Mouse (Mus musculus) intestine, postnatal 0 days (tissue): ENCODE data around the gene Gemin5. TPM values are rescaled to one million over a fixed set of nuclear protein-coding genes. Genes with fewer than 3 reads are reported as not detected.

ENCODE experiments used
- ATAC-seq: fragments of 200-750 bp; cut with Nextera tagmentation; 2 replicates; pipeline ENCODE4 v1.8.0; 2017; ENCODE audit warnings: mild to moderate bottlenecking, moderate TSS enrichment, moderate library complexity
- H3K27ac ChIP-seq: fragments of 300-500 bp; sonication (generic); 2 replicates; pipeline ENCODE4 v1.5.1; 2014; ENCODE audit warnings: mild to moderate bottlenecking, low read depth, low read length, moderate library complexity
- H3K27me3 ChIP-seq: fragments of 300-500 bp; sonication (generic); replicated peaks from 2 replicates; pipeline ENCODE4 v1.6.1; 2014; ENCODE audit warnings: low read length, mixed read lengths; ENCODE audit not compliant: control insufficient read depth, insufficient read depth
- H3K36me3 ChIP-seq: fragments of 300-500 bp; sonication (generic); 2 replicates; pipeline ENCODE4 v1.6.1; 2014; ENCODE audit warnings: mild to moderate bottlenecking, moderate library complexity; ENCODE audit not compliant: control insufficient read depth, insufficient read depth
- H3K4me1 ChIP-seq: fragments of 300-500 bp; sonication (generic); replicated peaks from 2 replicates; pipeline ENCODE4 v1.6.1; 2014; ENCODE audit warnings: antibody characterized with exemption, low read length, mixed read lengths; ENCODE audit not compliant: control insufficient read depth, insufficient read depth
- H3K4me2 ChIP-seq: fragments of 300-500 bp; sonication (generic); replicated peaks from 2 replicates; pipeline ENCODE4 v1.6.1; 2014; ENCODE audit warnings: low read depth, mild to moderate bottlenecking, moderate library complexity
- H3K4me3 ChIP-seq: fragments of 300-500 bp; sonication (generic); 2 replicates; pipeline ENCODE4 v1.5.1; 2014; ENCODE audit warnings: low read depth, low read length
- H3K9ac ChIP-seq: fragments of 300-500 bp; sonication (generic); 2 replicates; pipeline ENCODE4 v1.6.1; 2014; ENCODE audit warnings: mild to moderate bottlenecking, low read depth, low read length
- H3K9me3 ChIP-seq: fragments of 300-500 bp; sonication (generic); 2 replicates; pipeline ENCODE4 v1.6.1; 2016; ENCODE audit warnings: mixed run types; ENCODE audit not compliant: control insufficient read depth
- CTCF ChIP-seq: sonication (generic); IDR thresholded peaks from 2 replicates; pipeline ENCODE4 v1.5.1; 2016; ENCODE audit warnings: low read depth, mild to moderate bottlenecking, control low read depth, antibody characterized with exemption, moderate library complexity
- WGBS: fragments of 180-500 bp; shearing (Covaris S2); extraction: QIAGEN DNeasy Blood & Tissue Kit; methylation state at CpG from one replicate; pipeline ENCODE4 v1.1.7; 2014; 5-methylcytosine and 5-hydroxymethylcytosine counted together
- polyA plus RNA-seq: library from polyadenylated mRNA; unstranded; fragments of >200 nt; fragmentation: Nextera tagmentation; extraction: Ambion mirVana; gene quantifications from 2 replicates; pipeline ENCODE4 v1.2.1, GENCODE M21; 2015

Gemin5 gene
- polyA plus RNA-seq, 1 experiment from 2014 or later: 4.0 TPM

DNA sequence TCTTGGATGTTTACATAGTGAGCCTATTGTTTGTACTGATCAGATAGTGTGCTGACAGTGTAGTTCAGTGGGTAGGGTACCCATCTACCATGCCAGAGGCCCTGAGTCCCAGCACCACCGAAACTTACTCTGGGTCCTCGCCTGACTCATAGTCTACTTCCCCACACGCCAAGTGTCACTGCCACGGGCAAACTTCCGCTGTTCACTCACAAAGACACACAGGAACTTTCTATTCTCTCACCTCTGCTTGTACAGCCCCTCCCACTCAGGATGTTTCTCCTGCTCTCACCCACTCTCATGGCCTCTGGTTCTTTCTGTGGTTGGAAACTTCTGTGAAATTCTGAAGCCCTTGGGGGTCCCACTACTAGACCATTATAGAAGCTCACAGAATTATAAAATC, 72.2 kb downstream of the Gemin5 start:
- 40% methylated on average over 5 of the region's 5 CpGs for WGBS
- H3K4me3 ChIP-seq: no peak overlapping the region
- H3K4me2 ChIP-seq: no peak overlapping the region
- H3K27me3 ChIP-seq: no peaks in the 10 kb centered on the region
- H3K36me3 ChIP-seq: no peaks in the 10 kb centered on the region
- no peak overlapping the region for H3K9ac ChIP-seq
- TF ChIP-seq CTCF: no peak
- H3K4me1 ChIP-seq: no peaks in the 10 kb centered on the region
- ATAC-seq: no peak
- no peak overlapping the region for H3K27ac ChIP-seq
- H3K9me3 ChIP-seq: no peaks in the 10 kb centered on the region

DNA sequence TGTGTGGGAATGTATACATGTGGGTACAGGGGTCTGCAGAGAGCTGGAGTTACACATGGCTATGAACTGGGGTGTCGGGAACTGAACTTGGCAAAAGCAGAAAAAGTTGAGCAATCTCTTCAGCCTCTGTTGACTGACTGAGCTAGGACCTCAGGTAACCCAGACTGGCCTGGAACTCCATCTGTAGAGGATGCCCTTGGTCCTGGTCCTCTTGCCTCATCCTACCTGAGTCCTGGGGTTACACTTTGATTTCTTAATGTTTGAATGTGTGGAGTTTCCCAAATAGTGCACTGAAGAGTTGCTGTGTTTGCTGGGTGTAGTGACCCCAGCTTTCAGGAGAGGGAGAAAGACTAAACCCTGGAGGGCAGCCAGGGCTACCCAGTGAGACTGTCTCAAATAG, 72.8 kb downstream of the Gemin5 start:
- Histone ChIP-seq H3K9me3 (no peaks in the 10 kb centered on the region), H3K9ac (no peak overlapping the region), H3K4me2 (no peak overlapping the region), H3K27ac (no peak overlapping the region), H3K36me3 (no peaks in the 10 kb centered on the region), H3K4me3 (no peak overlapping the region), H3K4me1 (no peaks in the 10 kb centered on the region), H3K27me3 (no peaks in the 10 kb centered on the region)
- no peak for TF ChIP-seq CTCF
- no peak for ATAC-seq
- WGBS: 73% methylated on average over 1 of the region's 1 CpGs

DNA sequence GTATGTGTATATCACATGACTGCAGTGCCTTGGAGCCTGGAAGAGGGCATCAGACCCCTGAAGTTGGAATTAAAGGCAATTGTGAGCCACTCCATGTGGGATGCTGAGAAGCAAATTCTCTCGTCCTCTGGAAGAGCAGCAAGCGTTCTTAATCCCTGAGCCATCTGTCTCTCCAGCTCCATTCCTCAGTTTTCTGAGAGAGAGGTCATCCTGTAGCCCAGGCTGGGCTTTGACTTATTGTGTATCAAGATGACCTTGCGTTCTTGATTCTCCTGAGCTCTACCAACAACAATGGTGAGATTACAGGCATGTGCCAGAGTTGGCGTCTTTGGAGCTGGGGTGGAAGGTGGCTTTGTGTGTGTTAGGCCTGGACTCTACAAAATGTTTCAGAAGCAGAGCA, 73.6 kb downstream of the Gemin5 start:
- 93% methylated on average over 4 of the region's 4 CpGs for WGBS

DNA sequence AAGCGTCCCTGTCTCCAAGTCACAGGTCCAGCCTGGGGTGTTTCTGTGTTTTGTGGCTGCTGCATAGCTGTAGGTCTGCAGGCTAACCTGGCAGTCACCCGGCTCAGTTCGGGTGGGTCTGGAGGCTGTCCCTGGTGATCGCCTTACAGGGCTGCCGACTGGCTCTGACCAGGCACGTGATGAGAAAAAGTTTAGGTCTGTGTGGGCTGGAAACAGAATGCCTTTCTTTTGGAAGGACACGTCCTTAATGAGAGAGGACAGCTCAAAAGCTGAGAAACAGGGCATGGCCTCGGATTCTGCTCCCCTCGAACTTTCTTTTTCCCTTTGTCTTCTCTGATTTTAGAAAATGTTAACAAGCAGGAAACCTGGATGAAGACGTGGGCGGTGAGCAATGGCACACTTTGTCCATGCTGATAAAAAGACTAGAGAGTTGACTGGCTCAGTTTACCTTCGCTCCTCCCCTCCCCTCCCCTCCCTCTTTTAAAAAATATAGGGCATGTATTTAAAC, 75.3 kb downstream of the Gemin5 start, which contains the start of gene Gm12248:
Gene Gm12248, minus strand, starts transcription at position 114 of the 508 bp plus-strand sequence.
- 23% methylated on average over 12 of the region's 12 CpGs for WGBS
- TF ChIP-seq CTCF: no peak
- Histone ChIP-seq H3K4me1 (no peaks in the 10 kb centered on the region), H3K9me3 (no peaks in the 10 kb centered on the region), H3K9ac (no peak within 1 kb of the TSS), H3K4me3 (peak within 1 kb of the TSS; percentile 16; the same call in 1 of the 2 replicates), H3K27me3 (no peaks in the 10 kb centered on the region), H3K27ac (no peak within 1 kb of the TSS), H3K4me2 (peak within 1 kb of the TSS; percentile 60), H3K36me3 (no peaks in the 10 kb centered on the region)
- ATAC-seq: peak; percentile 50; the same call in 1 of the 2 replicates

More for the DNA sequence above, 73.6 kb downstream of the Gemin5 start:
- no peak for TF ChIP-seq CTCF
- no peaks in the 10 kb centered on the region for H3K4me1 ChIP-seq
- no peak overlapping the region for H3K4me2 ChIP-seq
- no peak for ATAC-seq
- no peaks in the 10 kb centered on the region for H3K36me3 ChIP-seq
- no peak overlapping the region for H3K4me3 ChIP-seq
- no peak overlapping the region for H3K27ac ChIP-seq
- no peaks in the 10 kb centered on the region for H3K27me3 ChIP-seq
- H3K9ac ChIP-seq: no peak overlapping the region
- H3K9me3 ChIP-seq: no peaks in the 10 kb centered on the region

DNA sequence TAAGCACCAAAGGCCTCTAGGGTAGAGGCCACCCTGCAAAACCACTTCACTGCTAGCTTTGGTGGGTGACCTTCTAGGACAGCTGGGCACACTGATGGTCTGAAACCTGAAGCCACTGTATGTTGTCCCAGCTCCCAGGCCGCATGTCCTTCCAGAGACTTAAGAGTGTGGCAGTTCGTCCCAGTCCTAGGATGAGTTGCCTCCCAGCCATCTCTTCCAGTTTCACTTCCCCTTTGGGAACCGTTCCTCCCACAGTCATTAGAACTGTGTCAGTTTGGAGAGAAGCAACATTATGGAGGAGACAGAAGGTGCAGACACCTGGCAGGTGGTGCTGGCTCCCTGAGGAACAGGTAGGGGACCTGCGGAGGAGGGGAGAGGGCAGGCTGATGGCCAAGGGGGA, 75.8 kb downstream of the Gemin5 start:
- H3K27ac ChIP-seq: no peak overlapping the region
- H3K27me3 ChIP-seq: no peaks in the 10 kb centered on the region
- H3K9ac ChIP-seq: no peak overlapping the region
- 47% methylated on average over 4 of the region's 4 CpGs for WGBS
- no peak for TF ChIP-seq CTCF
- H3K36me3 ChIP-seq: no peaks in the 10 kb centered on the region
- peak overlapping the region; percentile 16; the same call in 1 of the 2 replicates for H3K4me3 ChIP-seq
- no peak for ATAC-seq
- H3K4me2 ChIP-seq: peak overlapping the region; percentile 60
- H3K4me1 ChIP-seq: no peaks in the 10 kb centered on the region
- no peaks in the 10 kb centered on the region for H3K9me3 ChIP-seq

DNA sequence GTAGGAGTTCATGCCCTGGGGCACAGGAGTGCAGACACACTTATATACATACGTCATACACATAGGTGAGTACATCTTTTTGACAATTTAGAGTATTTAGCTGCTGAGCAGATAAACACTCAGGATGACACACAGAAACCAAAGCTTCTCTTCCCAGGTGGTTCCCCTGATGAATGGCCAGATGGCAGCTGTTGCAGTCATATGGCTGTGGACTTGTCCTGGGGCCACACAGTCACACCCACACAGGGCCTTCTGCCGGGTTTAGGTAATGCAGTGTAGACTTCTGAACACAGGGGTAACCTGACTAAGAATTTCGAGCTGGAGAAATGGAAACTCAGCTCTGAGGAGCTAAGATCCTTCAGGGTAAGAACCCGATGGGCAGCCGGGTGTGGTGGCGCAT, 86.6 kb downstream of the Gemin5 start:
- no peaks in the 10 kb centered on the region for H3K36me3 ChIP-seq
- no peak for ATAC-seq
- H3K9me3 ChIP-seq: no peaks in the 10 kb centered on the region
- no peak overlapping the region for H3K9ac ChIP-seq
- 86% methylated on average over 6 of the region's 6 CpGs for WGBS
- no peaks in the 10 kb centered on the region for H3K4me1 ChIP-seq
- no peaks in the 10 kb centered on the region for H3K27me3 ChIP-seq
- TF ChIP-seq CTCF: no peak
- H3K4me3 ChIP-seq: no peak overlapping the region
- H3K4me2 ChIP-seq: no peak overlapping the region
- H3K27ac ChIP-seq: no peak overlapping the region

DNA sequence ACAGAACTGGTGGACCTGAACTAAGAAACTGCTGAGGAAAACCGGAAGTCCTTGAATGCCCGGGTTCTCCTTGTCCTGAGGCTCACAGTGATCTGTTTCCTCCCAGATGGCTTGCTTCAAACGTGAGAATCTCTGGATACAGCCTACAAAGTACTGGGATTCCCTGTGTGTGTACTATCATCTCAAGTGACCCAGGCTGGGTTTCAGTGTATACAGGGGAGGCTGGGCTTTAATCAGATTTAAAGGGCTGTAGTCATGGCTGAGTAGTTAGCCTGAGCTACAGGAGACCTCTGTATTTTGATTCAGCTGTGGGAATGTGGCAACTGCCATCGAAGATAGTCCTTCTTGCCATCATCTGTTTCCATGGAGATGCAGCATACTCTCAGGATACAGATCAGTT, 91.1 kb downstream of the Gemin5 start:
- no peak for TF ChIP-seq CTCF
- WGBS: 56% methylated on average over 4 of the region's 4 CpGs
- ATAC-seq: no peak

More for the DNA sequence above, 91.1 kb downstream of the Gemin5 start:
- Histone ChIP-seq H3K9ac (no peak overlapping the region), H3K4me3 (no peak overlapping the region), H3K4me1 (no peaks in the 10 kb centered on the region), H3K27me3 (no peaks in the 10 kb centered on the region), H3K4me2 (no peak overlapping the region), H3K27ac (no peak overlapping the region), H3K36me3 (no peaks in the 10 kb centered on the region), H3K9me3 (no peaks in the 10 kb centered on the region)
